Mouse (Mus musculus): Measurements from ENCODE around the gene Grin2d.
A peak's percentile ranks its signal among the peaks of the same experiment; 100 is the strongest.

GRCm38 (mm10) chr7:45924429-45924816 is 46.2 kb upstream of the Grin2d start:
- TF ChIP-seq CTCF (IDR thresholded peaks at IDR 0.05) = peak; percentile 61
- TF ChIP-seq EP300 (IDR thresholded peaks at IDR 0.05) = no peak

Measured in lung, postnatal 0 days (tissue).